Mouse (Mus musculus): Measurements from ENCODE around the gene Ssxb6.
"Not testable (repeated sequence)": the region's sequence is repeated elsewhere in the genome, so short reads cannot be mapped to it uniquely, and the experiment has no call there.

The Ssxb6 gene

DNA sequence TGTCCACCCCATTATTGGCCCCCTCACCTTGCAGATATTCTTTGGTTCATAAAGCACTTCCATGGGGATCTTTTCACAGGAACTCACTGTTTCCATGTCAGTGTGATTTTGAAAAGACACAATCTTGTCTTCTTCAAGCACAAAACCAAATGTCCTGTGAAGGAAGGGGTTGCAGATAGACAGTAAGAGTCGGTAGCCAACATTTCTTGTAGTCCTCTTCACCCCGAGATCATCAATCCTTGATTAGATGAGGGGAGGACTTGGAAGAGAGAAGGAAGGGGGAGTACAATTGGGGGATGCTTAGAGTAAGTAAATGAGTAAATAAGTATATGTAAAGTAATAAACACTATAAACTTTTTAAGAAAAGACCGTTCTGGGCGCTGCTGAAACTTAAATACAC is at the start of gene Ssxb6:
Gene Ssxb6, minus strand, starts transcription at position 101 of the 400 bp plus-strand sequence.
- not testable (repeated sequence) for DNase-seq (ENCODE audit: low spot score)

DNA sequence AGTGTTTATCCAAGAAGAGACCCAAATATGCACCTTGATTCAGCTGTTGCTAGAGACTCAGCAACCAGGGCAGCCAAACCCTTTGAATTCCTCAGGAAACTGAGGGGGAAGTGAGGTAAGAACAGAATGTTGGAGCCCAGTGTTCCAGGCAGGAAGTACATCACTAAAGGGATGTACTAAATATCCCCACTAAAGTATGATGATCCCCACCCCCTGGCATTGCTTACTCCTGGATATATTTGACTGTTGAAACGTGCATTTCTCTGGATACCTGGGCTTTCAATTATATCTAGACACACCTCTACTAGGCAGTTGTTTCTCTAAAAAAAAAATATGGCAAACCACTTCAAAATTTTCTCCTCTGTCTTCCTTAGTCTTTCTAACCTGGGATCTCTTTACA is 43.7 kb upstream of the Ssxb6 start, which contains the start of gene Ssxb3:
Gene Ssxb3, minus strand, starts transcription at position 101 of the 400 bp plus-strand sequence.
- not testable (repeated sequence) for DNase-seq (ENCODE audit: low spot score)

DNA sequence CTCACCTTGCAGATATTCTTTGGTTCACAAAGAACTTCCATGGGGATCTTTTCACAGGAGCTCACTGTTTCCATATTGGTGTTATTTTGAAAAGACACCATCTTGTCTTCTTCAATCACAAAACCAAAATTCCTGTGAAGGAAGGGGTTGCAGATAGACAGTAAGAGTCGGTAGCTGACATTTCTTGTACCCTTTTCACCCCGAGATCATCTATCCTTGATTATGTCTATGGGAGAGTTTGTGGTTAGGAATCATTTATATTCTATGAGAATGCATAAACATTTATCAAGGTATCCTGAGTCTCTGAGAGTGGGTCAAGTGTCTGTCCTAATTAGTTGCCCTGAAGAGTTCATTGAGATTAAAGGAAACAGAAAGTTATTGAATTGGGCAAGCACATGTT is 23.2 kb downstream of the Ssxb6 start, which contains the start of gene Gm14459:
Gene Gm14459, minus strand, starts transcription at position 101 of the 400 bp plus-strand sequence.
- DNase-seq (ENCODE audit: low spot score) = no peak

Data from layer of hippocampus, adult 11-12 months (tissue).